Mouse (Mus musculus): ENCODE data around the gene Rpl38. TPM values are rescaled to one million over a fixed set of nuclear protein-coding genes. Genes with fewer than 3 reads are reported as not detected.

The Rpl38 gene
- polyA plus RNA-seq (2017; shearing (Covaris generic)), result 100 to 1,000 TPM; 410 to 418 TPM

DNA sequence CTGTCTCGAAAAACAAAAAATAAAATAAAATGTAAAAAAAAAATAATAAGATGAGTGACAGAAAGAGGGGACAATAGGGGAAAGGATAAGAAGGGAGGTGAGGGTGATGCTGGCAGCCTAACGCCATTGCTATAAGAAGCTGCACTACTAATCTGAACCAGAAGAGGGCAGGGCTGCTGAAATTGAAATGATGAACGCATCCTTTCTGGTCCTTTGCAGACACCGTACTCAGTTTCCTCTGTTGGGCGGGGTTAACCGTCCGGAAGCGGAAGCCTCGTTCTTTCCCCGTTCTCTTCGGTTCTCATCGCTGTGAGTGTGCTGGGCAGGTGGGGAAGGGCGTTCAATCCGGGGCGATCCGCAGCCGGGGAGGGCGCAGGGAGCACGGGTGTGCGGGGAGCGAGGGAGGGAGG lies at the start of gene Rpl38:
TSS of gene Rpl38 (plus strand) at position 224 of the 410 bp plus-strand sequence.

GRCm38 (mm10) chr11:114675341-114675825 lies 7.1 kb downstream of the Rpl38 start, which contains the start of gene Ttyh2:
Gene Ttyh2, plus strand, starts transcription at chr11:114675431.

Other genes starting within 250 kb of the Rpl38 start
- 1 to 10 TPM in 1 of 2 experiments, under 1 TPM in 1; 0.60 to 2.4 TPM for gene Ttyh2, start 6.9 kb downstream of the Rpl38 start, polyA plus RNA-seq (2017; shearing (Covaris generic))
- not detected for gene Dnaic2, start 58.9 kb downstream of the Rpl38 start, polyA plus RNA-seq (2017; shearing (Covaris generic))
- under 1 TPM in 1 of 2 experiments, not detected in 1; 0.66 TPM for gene Kif19a, start 96.9 kb downstream of the Rpl38 start, polyA plus RNA-seq (2017; shearing (Covaris generic))
- gene Btbd17, start 127.4 kb downstream of the Rpl38 start, polyA plus RNA-seq (2017; shearing (Covaris generic)), result 1 to 10 TPM in 1 of 2 experiments, under 1 TPM in 1; 0.58 to 5.4 TPM
- gene Gpr142, start 130.4 kb downstream of the Rpl38 start, polyA plus RNA-seq (2017; shearing (Covaris generic)), result under 1 TPM in 1 of 2 experiments, not detected in 1; 0.43 TPM
- gene Gprc5c, start 182.6 kb downstream of the Rpl38 start, polyA plus RNA-seq (2017; shearing (Covaris generic)), result 1 to 10 TPM in 1 of 2 experiments, under 1 TPM in 1; 0.68 to 1.9 TPM
- 1 to 10 TPM in 1 of 2 experiments, under 1 TPM in 1; 0.05 to 2.3 TPM for gene Cd300a, start 221.5 kb downstream of the Rpl38 start, polyA plus RNA-seq (2017; shearing (Covaris generic))

Data from inflammation-experienced regulatory T-cells (primary cell).